Mouse (Mus musculus) liver, embryonic 14.5 days (tissue): ENCODE results near the gene Arl14.

Experiments used
- CTCF ChIP-seq: IDR thresholded peaks from 2 replicates; pipeline ENCODE4 v1.5.1; 2016; ENCODE audit warnings: antibody characterized with exemption, low read depth, control low read depth
- EP300 ChIP-seq: IDR thresholded peaks from 2 replicates; pipeline ENCODE4 v1.6.1; 2016; ENCODE audit warnings: antibody characterized with exemption, low read depth

DNA sequence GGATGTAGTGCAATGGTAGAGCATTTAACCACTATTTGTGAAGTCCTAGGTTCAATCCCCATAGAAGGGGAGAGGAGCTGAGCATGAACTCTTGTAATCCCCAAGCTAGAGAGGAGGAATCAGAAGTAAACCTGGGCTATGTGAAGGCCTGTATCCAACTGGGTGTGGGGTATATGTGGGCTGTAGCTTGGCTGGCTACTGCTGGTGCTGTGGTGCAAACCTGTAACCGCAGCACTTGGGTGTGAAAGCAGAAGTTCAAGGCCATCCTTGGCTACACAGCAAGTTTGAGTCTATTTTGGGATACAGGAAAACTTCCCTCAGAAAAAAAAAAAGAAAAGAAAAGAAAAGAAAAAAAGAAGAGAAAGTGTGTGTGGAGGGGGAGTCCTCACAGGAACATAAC lies 5.8 kb downstream of the Arl14 start:
- TF ChIP-seq CTCF (no peak), EP300 (no peak)
